Mouse (Mus musculus): ENCODE results near the gene Dact1.

DNA sequence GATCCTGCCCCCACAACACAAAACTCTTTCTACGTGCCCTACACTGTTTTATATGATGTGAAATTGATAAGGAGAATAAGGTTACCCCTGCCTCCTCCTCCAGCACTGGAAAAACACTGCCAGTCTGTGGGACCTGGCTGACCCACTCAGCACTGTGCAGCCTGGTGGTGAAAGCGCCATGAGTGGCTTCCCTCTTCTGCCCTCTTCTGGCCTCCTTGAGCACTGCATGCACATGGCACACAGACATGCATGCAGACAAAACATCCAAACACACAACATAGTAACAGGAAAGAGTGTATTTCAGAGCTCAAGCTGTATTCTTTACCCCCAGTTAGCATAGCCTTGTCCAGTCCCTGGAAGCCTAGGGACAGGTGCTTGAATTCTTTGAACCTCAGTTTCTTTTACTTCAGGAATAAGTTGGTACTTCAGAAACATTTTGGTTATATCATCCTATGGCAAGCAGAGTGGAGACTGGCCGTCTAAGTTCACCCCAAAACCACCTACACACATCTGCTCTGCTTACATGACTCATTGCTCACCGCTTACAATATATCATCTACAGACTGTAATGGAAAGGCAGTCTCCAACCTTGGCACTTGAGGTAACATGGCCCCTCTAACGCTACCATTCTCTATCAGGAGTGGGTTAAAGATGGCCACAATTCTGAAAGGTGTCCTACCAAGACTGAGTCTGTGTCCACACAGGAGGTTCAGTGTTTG lies 35.0 kb upstream of the Dact1 start:
- peak; percentile 45 for TF ChIP-seq CTCF (conservative IDR thresholded peaks at IDR 0.05; ENCODE audit: low read length)
- TF ChIP-seq POU5F1 (IDR thresholded peaks at IDR 0.05; ENCODE audit: borderline replicate concordance, low read length) = no peak

Data from E14TG2a.4 (cell line).